Mouse (Mus musculus) liver, embryonic 12.5 days (tissue): ENCODE measurements around the gene Coil. TPM values are rescaled to one million over a fixed set of nuclear protein-coding genes. Genes with fewer than 3 reads are reported as not detected.

Experiments used
- ATAC-seq: fragments of 200-750 bp; cut with Nextera tagmentation; 2 replicates; pipeline ENCODE4 v1.8.0; 2017; ENCODE audit warnings: moderate number of reproducible peaks, mild to moderate bottlenecking, moderate library complexity
- H3K27ac ChIP-seq: fragments of 300-500 bp; sonication (generic); 2 replicates; pipeline ENCODE4 v1.5.1; 2016; ENCODE audit warnings: mild to moderate bottlenecking
- H3K27me3 ChIP-seq: fragments of 300-500 bp; sonication (generic); replicated peaks from 2 replicates; pipeline ENCODE4 v1.6.1; 2016; ENCODE audit warnings: mild to moderate bottlenecking, moderate library complexity
- H3K36me3 ChIP-seq: fragments of 300-500 bp; sonication (generic); 2 replicates; pipeline ENCODE4 v1.6.1; 2016; ENCODE audit warnings: mild to moderate bottlenecking, moderate library complexity
- H3K4me1 ChIP-seq: fragments of 300-500 bp; sonication (generic); 2 replicates; pipeline ENCODE4 v1.6.1; 2016
- H3K4me2 ChIP-seq: fragments of 300-500 bp; sonication (generic); 2 replicates; pipeline ENCODE4 v1.6.1; 2016; ENCODE audit warnings: mild to moderate bottlenecking, moderate library complexity
- H3K4me3 ChIP-seq: fragments of 300-500 bp; sonication (generic); 2 replicates; pipeline ENCODE4 v1.5.1; 2016; ENCODE audit warnings: mild to moderate bottlenecking, moderate library complexity
- H3K9ac ChIP-seq: fragments of 300-500 bp; sonication (generic); 2 replicates; pipeline ENCODE4 v1.6.1; 2016; ENCODE audit warnings: mild to moderate bottlenecking, moderate library complexity
- H3K9me3 ChIP-seq: fragments of 300-500 bp; sonication (generic); replicated peaks from 2 replicates; pipeline ENCODE4 v1.6.1; 2016; ENCODE audit warnings: mild to moderate bottlenecking, moderate library complexity
- WGBS: fragments of 180-500 bp; shearing (Covaris S2); methylation state at CpG from one replicate; pipeline ENCODE4 v1.1.7; 2016; ENCODE audit not compliant: insufficient replicate concordance; 5-methylcytosine and 5-hydroxymethylcytosine counted together
- polyA plus RNA-seq: library from polyadenylated mRNA; unstranded; fragments of >200 nt; fragmentation: Nextera tagmentation; extraction: Ambion mirVana; gene quantifications from 2 replicates; pipeline ENCODE4 v1.2.1, GENCODE M21; 2016

Gene Coil
- polyA plus RNA-seq, 1 experiment from 2014 or later, result 9.7 TPM

DNA sequence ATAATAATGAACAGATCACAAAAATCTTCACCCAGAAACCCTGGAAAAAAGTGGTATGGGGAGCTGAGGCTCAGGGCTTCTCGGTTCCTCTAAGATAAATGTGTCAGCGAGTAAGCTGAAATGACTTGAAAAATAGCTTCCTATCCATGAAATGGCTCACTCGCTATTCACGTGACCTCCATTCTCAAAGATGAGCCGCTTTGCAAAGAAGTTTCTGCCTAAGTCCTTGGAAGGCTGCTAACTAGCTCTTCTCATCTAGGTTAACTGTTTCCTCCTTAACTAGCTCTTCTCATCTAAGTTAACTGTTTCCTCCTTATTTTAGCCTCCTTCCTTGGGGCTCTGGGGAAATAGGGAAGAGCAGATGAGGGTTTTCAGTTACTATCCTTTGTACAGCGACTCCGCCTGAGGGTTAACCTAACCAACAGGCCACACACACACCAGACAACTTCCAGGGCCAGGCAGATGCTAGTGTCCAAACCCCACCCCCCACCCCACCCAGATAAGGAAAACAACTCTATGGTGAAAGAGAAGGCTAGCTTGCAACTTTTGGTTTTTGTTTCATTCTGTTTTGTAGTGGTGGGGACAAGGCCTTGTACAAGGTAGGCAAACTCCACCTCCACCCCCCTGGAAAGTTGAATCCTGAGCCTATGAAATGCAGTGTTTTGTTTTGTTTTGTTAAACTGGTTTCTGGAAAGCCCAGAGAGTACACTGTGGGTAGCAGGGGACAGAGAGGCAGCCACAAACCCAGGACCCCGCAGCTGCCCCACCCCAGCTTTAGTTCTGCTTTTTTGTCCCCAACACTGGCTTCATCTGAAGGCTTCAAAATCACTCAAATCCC lies 20.0 kb upstream of the Coil start:
- peaks cover 36% of the 10 kb centered on the region for H3K4me1 ChIP-seq
- ATAC-seq, result no peak
- H3K27me3 ChIP-seq, result peaks cover 4% of the 10 kb centered on the region; the same call in 1 of the 2 replicates
- peaks cover 11% of the 10 kb centered on the region for H3K36me3 ChIP-seq
- no peak overlapping the region for H3K9ac ChIP-seq
- H3K27ac ChIP-seq, result no peak overlapping the region
- 53% methylated on average over 8 of the region's 8 CpGs for WGBS
- no peak overlapping the region for H3K4me3 ChIP-seq
- H3K4me2 ChIP-seq, result peak overlapping the region; percentile 12; the same call in 1 of the 2 replicates
- no peaks in the 10 kb centered on the region for H3K9me3 ChIP-seq

DNA sequence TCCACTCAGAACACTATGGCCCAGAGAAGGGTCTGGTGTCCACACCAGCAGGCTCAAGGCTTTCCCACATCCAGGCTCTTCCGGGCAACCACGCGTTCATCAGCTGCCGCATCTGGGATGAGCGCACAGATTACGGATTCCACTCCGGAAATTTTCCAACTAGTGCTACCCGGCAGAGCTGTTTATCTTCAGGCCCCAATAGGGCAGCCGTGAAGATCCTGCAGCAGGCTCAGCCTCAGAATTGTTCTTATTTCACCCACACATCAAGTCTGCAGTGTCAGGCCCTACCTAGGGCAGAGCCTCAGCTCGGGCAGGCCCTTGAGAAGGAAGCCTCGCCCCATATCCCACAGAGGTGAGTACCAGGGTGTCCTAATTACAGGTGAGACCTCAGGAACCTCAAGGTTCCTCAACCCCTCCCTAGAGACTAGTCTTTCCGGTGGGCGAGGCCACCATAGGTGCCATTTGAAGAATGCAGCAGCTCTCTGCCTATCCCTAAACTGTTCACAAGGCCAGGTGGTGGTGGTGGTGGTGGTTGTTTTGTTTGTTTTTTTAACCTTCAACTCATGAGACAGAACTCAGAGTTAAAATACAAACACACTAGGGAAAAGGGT lies 19.3 kb upstream of the Coil start:
- Histone ChIP-seq H3K9ac (no peak overlapping the region), H3K27ac (no peak overlapping the region)

GRCm38 (mm10) chr11:88951576-88951975 lies 18.5 kb upstream of the Coil start:
- Histone ChIP-seq H3K9ac (no peak overlapping the region), H3K36me3 (peaks cover 11% of the 10 kb centered on the region), H3K27ac (no peak overlapping the region), H3K4me1 (peaks cover 43% of the 10 kb centered on the region), H3K9me3 (no peaks in the 10 kb centered on the region), H3K4me2 (no peak overlapping the region), H3K4me3 (no peak overlapping the region), H3K27me3 (peaks cover 4% of the 10 kb centered on the region; the same call in 1 of the 2 replicates)
- no peak for ATAC-seq
- 96% methylated on average over 2 of the region's 2 CpGs for WGBS

More for the DNA sequence above, 19.3 kb upstream of the Coil start:
- ATAC-seq, result no peak
- WGBS, result 76% methylated on average over 13 of the region's 13 CpGs
- Histone ChIP-seq H3K4me2 (peak overlapping the region; percentile 12; the same call in 1 of the 2 replicates), H3K9me3 (no peaks in the 10 kb centered on the region), H3K4me1 (peaks cover 43% of the 10 kb centered on the region), H3K36me3 (peaks cover 11% of the 10 kb centered on the region), H3K4me3 (no peak overlapping the region), H3K27me3 (peaks cover 4% of the 10 kb centered on the region; the same call in 1 of the 2 replicates)

GRCm38 (mm10) chr11:88952117-88952516 lies 17.9 kb upstream of the Coil start:
- H3K4me1 ChIP-seq, result peaks cover 43% of the 10 kb centered on the region
- 74% methylated on average over 5 of the region's 5 CpGs for WGBS
- H3K4me2 ChIP-seq, result no peak overlapping the region
- H3K27me3 ChIP-seq, result no peaks in the 10 kb centered on the region
- no peak overlapping the region for H3K4me3 ChIP-seq
- H3K36me3 ChIP-seq, result peaks cover 7% of the 10 kb centered on the region
- H3K9me3 ChIP-seq, result no peaks in the 10 kb centered on the region
- H3K9ac ChIP-seq, result no peak overlapping the region
- H3K27ac ChIP-seq, result no peak overlapping the region
- ATAC-seq, result no peak

- Histone ChIP-seq H3K27ac (no peak overlapping the region), H3K9me3 (no peaks in the 10 kb centered on the region), H3K4me3 (no peak overlapping the region; the same call in 1 of the 2 replicates), H3K4me2 (no peak overlapping the region), H3K4me1 (peaks cover 43% of the 10 kb centered on the region), H3K9ac (no peak overlapping the region), H3K36me3 (peaks cover 7% of the 10 kb centered on the region), H3K27me3 (no peaks in the 10 kb centered on the region)
- peak; percentile 64 for ATAC-seq
- WGBS, result 58% methylated on average over 3 of the region's 3 CpGs
Observed at GRCm38 (mm10) chr11:88953582-88953981, 16.5 kb upstream of the Coil start.

DNA sequence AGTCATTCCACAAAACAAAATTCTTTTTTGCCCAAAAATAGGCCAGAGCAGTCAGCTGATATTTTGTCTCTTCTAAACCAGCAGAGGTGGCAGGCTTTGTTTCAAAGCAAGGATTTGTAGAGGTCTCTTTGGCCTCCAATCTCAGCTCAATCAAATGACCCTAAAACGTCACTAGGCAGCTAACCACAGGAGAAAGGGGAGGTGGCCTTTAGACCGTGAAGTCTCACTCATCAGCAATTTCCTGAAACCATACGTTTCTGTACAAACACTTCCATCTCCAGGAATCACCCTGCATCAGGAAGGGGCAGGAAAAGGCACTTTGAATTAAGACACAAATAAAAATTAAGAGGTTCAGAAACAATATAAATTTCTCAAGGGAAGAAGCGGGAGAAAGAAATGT lies 15.2 kb upstream of the Coil start:
- Histone ChIP-seq H3K36me3 (peaks cover 7% of the 10 kb centered on the region), H3K4me1 (peaks cover 41% of the 10 kb centered on the region), H3K9ac (peak overlapping the region; percentile 61), H3K4me2 (peak overlapping the region; percentile 75), H3K27me3 (no peaks in the 10 kb centered on the region), H3K9me3 (no peaks in the 10 kb centered on the region), H3K27ac (0 out of 2 replicates have a peak overlapping the region, but pooled peaks have one; percentile 32), H3K4me3 (peak overlapping the region; percentile 61)
- 0% methylated on average over 4 of the region's 4 CpGs for WGBS
- no peak for ATAC-seq

GRCm38 (mm10) chr11:88955217-88955969 lies 14.7 kb upstream of the Coil start, which contains the start of gene Scpep1:
TSS of gene Scpep1 (minus strand) at chr11:88955465.
- H3K27me3 ChIP-seq, result no peaks in the 10 kb centered on the region
- H3K9ac ChIP-seq, result peak within 1 kb of the TSS; percentile 61
- peak; percentile 91 for ATAC-seq
- peak within 1 kb of the TSS; percentile 75 for H3K4me2 ChIP-seq
- no peaks in the 10 kb centered on the region for H3K9me3 ChIP-seq
- 0 out of 2 replicates have a peak within 1 kb of the TSS, but pooled peaks have one; percentile 32 for H3K27ac ChIP-seq
- 5% methylated on average over 34 of the region's 34 CpGs for whole genome bisulfite sequencing
- H3K4me1 ChIP-seq, result peaks cover 35% of the 10 kb centered on the region
- H3K36me3 ChIP-seq, result peaks cover 7% of the 10 kb centered on the region
- peak within 1 kb of the TSS; percentile 61 for H3K4me3 ChIP-seq

DNA sequence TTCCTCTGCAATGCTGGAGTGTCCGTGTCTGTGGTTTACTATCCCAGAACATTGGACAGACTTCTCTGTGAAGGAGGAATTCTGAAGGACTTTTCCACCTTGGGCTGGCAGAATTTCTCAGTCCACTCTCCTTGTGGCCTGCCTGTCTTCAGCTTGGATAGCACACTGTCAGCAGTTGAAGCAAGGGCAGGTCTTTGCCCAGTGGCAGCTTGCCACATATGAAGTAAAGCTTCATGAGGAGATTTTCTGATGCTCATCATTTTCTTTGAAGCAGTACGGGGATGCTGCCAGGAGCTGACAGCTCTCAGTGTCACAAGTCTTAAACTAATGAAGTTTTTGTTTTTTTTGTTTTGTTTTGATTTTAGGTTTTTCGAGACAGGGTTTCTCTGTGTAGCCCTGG lies 11.2 kb upstream of the Coil start:
- Histone ChIP-seq H3K4me3 (no peak overlapping the region), H3K27ac (no peak overlapping the region), H3K9ac (no peak overlapping the region), H3K4me1 (peaks cover 19% of the 10 kb centered on the region), H3K4me2 (no peak overlapping the region), H3K36me3 (no peaks in the 10 kb centered on the region), H3K27me3 (no peaks in the 10 kb centered on the region), H3K9me3 (no peaks in the 10 kb centered on the region)
- ATAC-seq, result no peak
- 61% methylated on average over 3 of the region's 3 CpGs for WGBS

GRCm38 (mm10) chr11:88966881-88967361 lies 3.1 kb upstream of the Coil start, which contains the start of gene Elobl:
TSS of gene Elobl (minus strand) at chr11:88966931.
- Histone ChIP-seq H3K36me3 (no peaks in the 10 kb centered on the region), H3K4me1 (no peaks in the 10 kb centered on the region), H3K4me2 (no peak within 1 kb of the TSS), H3K9ac (no peak within 1 kb of the TSS), H3K27ac (no peak within 1 kb of the TSS), H3K27me3 (no peaks in the 10 kb centered on the region), H3K9me3 (no peaks in the 10 kb centered on the region), H3K4me3 (no peak within 1 kb of the TSS)
- 79% methylated on average over 2 of the region's 3 CpGs for WGBS
- no peak for ATAC-seq

DNA sequence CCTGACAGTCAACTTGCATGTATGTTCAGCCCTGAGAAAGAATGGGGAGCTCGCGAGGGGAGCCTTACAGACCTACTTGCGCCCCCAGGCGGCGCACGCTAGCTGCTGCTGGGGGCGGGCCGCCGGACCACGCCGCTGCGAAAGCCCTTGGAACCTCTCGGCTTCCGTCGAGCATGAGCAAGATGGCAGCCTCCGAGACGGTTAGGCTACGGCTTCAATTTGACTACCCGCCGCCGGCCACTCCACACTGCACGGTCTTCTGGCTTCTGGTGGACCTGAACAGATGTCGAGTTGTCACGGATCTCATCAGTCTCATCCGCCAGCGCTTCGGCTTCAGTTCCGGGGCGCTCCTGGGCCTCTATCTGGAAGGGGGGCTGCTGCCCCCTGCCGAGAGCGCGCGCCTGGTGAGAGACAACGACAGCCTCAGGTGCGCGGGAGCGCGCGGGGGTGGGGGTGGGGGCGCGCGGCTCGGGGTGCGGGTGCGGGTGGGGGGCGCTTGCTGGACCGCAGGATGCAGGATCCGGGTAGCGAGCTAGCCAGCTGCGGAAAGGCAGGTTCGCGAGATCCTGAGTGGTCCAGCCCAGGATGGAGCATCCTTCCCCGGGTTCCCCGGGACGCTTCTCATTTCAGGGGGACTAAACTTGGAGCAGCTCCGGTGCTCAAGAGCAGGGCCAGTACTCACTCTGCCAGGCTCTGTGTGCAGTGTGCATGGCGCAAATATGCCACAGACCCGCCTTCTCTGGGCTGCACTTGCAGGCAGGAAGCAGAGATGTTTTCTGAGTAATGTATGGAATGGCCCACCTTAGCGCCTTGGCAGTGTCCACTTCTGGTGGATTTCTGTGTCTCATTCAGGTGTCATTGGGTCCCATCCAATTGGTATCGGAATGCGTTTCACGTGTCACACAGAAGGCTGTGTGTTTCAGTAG lies 4.0 kb downstream of the Coil start:
- no peaks in the 10 kb centered on the region for H3K9me3 ChIP-seq
- H3K4me2 ChIP-seq, result peak overlapping the region; percentile 86
- no peaks in the 10 kb centered on the region for H3K27me3 ChIP-seq
- H3K27ac ChIP-seq, result peak overlapping the region; percentile 69
- H3K4me1 ChIP-seq, result peaks cover 15% of the 10 kb centered on the region
- WGBS, result 2% methylated on average over 62 of the region's 62 CpGs
- H3K9ac ChIP-seq, result peak overlapping the region; percentile 77
- no peaks in the 10 kb centered on the region for H3K36me3 ChIP-seq
- peak overlapping the region; percentile 75 for H3K4me3 ChIP-seq
- ATAC-seq, result peak; percentile 82

DNA sequence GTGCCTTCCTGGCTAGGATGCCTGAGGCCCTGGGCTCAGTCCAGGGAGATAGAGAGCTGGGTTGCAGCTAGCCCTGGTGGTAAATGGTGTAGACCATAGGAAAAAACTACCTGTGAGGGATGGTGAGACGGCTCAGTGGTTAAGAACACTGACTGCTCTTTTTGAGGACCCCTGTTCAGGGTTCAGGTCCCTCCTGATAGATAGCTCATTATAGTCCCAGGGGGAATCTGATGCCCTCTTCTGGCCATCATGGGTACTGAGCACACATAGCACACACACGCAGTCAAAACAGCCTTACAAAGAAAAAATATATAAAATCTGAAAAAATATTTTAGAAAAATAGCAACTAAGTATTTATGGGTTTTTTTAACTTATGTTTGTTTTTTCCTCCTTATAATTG lies 6.3 kb downstream of the Coil start:
- peaks cover 2% of the 10 kb centered on the region for H3K36me3 ChIP-seq
- H3K27me3 ChIP-seq, result no peaks in the 10 kb centered on the region
- H3K9ac ChIP-seq, result no peak overlapping the region
- H3K4me1 ChIP-seq, result peaks cover 16% of the 10 kb centered on the region
- no peak overlapping the region for H3K27ac ChIP-seq
- H3K4me3 ChIP-seq, result no peak overlapping the region
- 84% methylated on average over 2 of the region's 2 CpGs for WGBS
- no peak overlapping the region for H3K4me2 ChIP-seq
- H3K9me3 ChIP-seq, result no peaks in the 10 kb centered on the region
- no peak for ATAC-seq
